Mouse (Mus musculus): ENCODE measurements around the gene Lrrc4c. TPM values are rescaled to one million over a fixed set of nuclear protein-coding genes. Genes with fewer than 3 reads are reported as not detected.

The Lrrc4c gene
- polyA plus RNA-seq, 1 experiment from 2014 or later: 0.19 TPM

GRCm38 (mm10) chr2:97151626-97152194 is 833.7 kb downstream of the Lrrc4c start:
- 89% methylated on average over 3 of the region's 3 CpGs for WGBS (ENCODE audit: insufficient replicate concordance)
- no peak for ATAC-seq (replicated peaks; ENCODE audit: insufficient number of reproducible peaks, low FRiP score, low TSS enrichment)
- Histone ChIP-seq H3K36me3 (ENCODE audit: control insufficient read depth, insufficient read depth, low read length) (no peaks in the 10 kb centered on the region), H3K27ac (ENCODE audit: low read depth, low read length) (no peak overlapping the region), H3K4me2 (no peak overlapping the region), H3K4me1 (ENCODE audit: control insufficient read depth, insufficient read depth, low read length) (no peaks in the 10 kb centered on the region), H3K9ac (ENCODE audit: low read depth, low read length) (no peak overlapping the region), H3K9me3 (replicated peaks; ENCODE audit: control insufficient read depth, low read length) (no peaks in the 10 kb centered on the region), H3K4me3 (ENCODE audit: low read depth, low read length) (no peak overlapping the region), H3K27me3 (ENCODE audit: control insufficient read depth, insufficient read depth, low read length) (no peaks in the 10 kb centered on the region)

GRCm38 (mm10) chr2:97165745-97166144 is 847.8 kb downstream of the Lrrc4c start:
- no peak overlapping the region for H3K4me3 ChIP-seq (ENCODE audit: low read depth, low read length)
- H3K36me3 ChIP-seq (ENCODE audit: control insufficient read depth, insufficient read depth, low read length): no peaks in the 10 kb centered on the region
- no peaks in the 10 kb centered on the region for H3K4me1 ChIP-seq (ENCODE audit: control insufficient read depth, insufficient read depth, low read length)
- H3K9ac ChIP-seq (ENCODE audit: low read depth, low read length): no peak overlapping the region
- H3K27ac ChIP-seq (ENCODE audit: low read depth, low read length): no peak overlapping the region
- ATAC-seq (replicated peaks; ENCODE audit: insufficient number of reproducible peaks, low FRiP score, low TSS enrichment): no peak
- no peak overlapping the region for H3K4me2 ChIP-seq
- 85% methylated on average over 2 of the region's 2 CpGs for WGBS (ENCODE audit: insufficient replicate concordance)
- no peaks in the 10 kb centered on the region for H3K27me3 ChIP-seq (ENCODE audit: control insufficient read depth, insufficient read depth, low read length)
- H3K9me3 ChIP-seq (replicated peaks; ENCODE audit: control insufficient read depth, low read length): no peaks in the 10 kb centered on the region

- H3K4me1 ChIP-seq (ENCODE audit: control insufficient read depth, insufficient read depth, low read length): no peaks in the 10 kb centered on the region
- H3K36me3 ChIP-seq (ENCODE audit: control insufficient read depth, insufficient read depth, low read length): no peaks in the 10 kb centered on the region
- no peaks in the 10 kb centered on the region for H3K27me3 ChIP-seq (ENCODE audit: control insufficient read depth, insufficient read depth, low read length)
- no peak overlapping the region for H3K4me2 ChIP-seq
- no peak overlapping the region for H3K9ac ChIP-seq (ENCODE audit: low read depth, low read length)
- no peak overlapping the region for H3K4me3 ChIP-seq (ENCODE audit: low read depth, low read length)
- H3K9me3 ChIP-seq (replicated peaks; ENCODE audit: control insufficient read depth, low read length): no peaks in the 10 kb centered on the region
- WGBS (ENCODE audit: insufficient replicate concordance): 82% methylated on average over 4 of the region's 4 CpGs
- H3K27ac ChIP-seq (ENCODE audit: low read depth, low read length): no peak overlapping the region
- ATAC-seq (replicated peaks; ENCODE audit: insufficient number of reproducible peaks, low FRiP score, low TSS enrichment): no peak
Measured at GRCm38 (mm10) chr2:97178399-97178798, 860.4 kb downstream of the Lrrc4c start.

- WGBS (ENCODE audit: insufficient replicate concordance): 75% methylated on average over 4 of the region's 4 CpGs
- Histone ChIP-seq H3K36me3 (ENCODE audit: control insufficient read depth, insufficient read depth, low read length) (no peaks in the 10 kb centered on the region), H3K4me2 (no peak overlapping the region), H3K9me3 (replicated peaks; ENCODE audit: control insufficient read depth, low read length) (no peaks in the 10 kb centered on the region), H3K4me3 (ENCODE audit: low read depth, low read length) (no peak overlapping the region), H3K27ac (ENCODE audit: low read depth, low read length) (no peak overlapping the region), H3K27me3 (ENCODE audit: control insufficient read depth, insufficient read depth, low read length) (no peaks in the 10 kb centered on the region), H3K9ac (ENCODE audit: low read depth, low read length) (no peak overlapping the region), H3K4me1 (ENCODE audit: control insufficient read depth, insufficient read depth, low read length) (no peaks in the 10 kb centered on the region)
- no peak for ATAC-seq (replicated peaks; ENCODE audit: insufficient number of reproducible peaks, low FRiP score, low TSS enrichment)
Measured at GRCm38 (mm10) chr2:97196968-97197606, 879.1 kb downstream of the Lrrc4c start.

- Histone ChIP-seq H3K27ac (ENCODE audit: low read depth, low read length) (no peak overlapping the region), H3K4me2 (no peak overlapping the region), H3K9ac (ENCODE audit: low read depth, low read length) (no peak overlapping the region), H3K4me3 (ENCODE audit: low read depth, low read length) (no peak overlapping the region), H3K9me3 (replicated peaks; ENCODE audit: control insufficient read depth, low read length) (no peaks in the 10 kb centered on the region), H3K36me3 (ENCODE audit: control insufficient read depth, insufficient read depth, low read length) (no peaks in the 10 kb centered on the region), H3K4me1 (ENCODE audit: control insufficient read depth, insufficient read depth, low read length) (no peaks in the 10 kb centered on the region), H3K27me3 (ENCODE audit: control insufficient read depth, insufficient read depth, low read length) (no peaks in the 10 kb centered on the region)
- ATAC-seq (replicated peaks; ENCODE audit: insufficient number of reproducible peaks, low FRiP score, low TSS enrichment): no peak
- 70% methylated on average over 3 of the region's 3 CpGs for WGBS (ENCODE audit: insufficient replicate concordance)
Measured at GRCm38 (mm10) chr2:97232966-97233365, 915.0 kb downstream of the Lrrc4c start.

- WGBS (ENCODE audit: insufficient replicate concordance): 67% methylated on average over 1 of the region's 1 CpGs
- H3K4me3 ChIP-seq (ENCODE audit: low read depth, low read length): no peak overlapping the region
- H3K9ac ChIP-seq (ENCODE audit: low read depth, low read length): no peak overlapping the region
- no peak for ATAC-seq (replicated peaks; ENCODE audit: insufficient number of reproducible peaks, low FRiP score, low TSS enrichment)
- no peaks in the 10 kb centered on the region for H3K4me1 ChIP-seq (ENCODE audit: control insufficient read depth, insufficient read depth, low read length)
- no peaks in the 10 kb centered on the region for H3K36me3 ChIP-seq (ENCODE audit: control insufficient read depth, insufficient read depth, low read length)
- no peak overlapping the region for H3K27ac ChIP-seq (ENCODE audit: low read depth, low read length)
- H3K9me3 ChIP-seq (replicated peaks; ENCODE audit: control insufficient read depth, low read length): no peaks in the 10 kb centered on the region
- H3K27me3 ChIP-seq (ENCODE audit: control insufficient read depth, insufficient read depth, low read length): no peaks in the 10 kb centered on the region
- no peak overlapping the region for H3K4me2 ChIP-seq
Measured at GRCm38 (mm10) chr2:97234074-97234473, 916.1 kb downstream of the Lrrc4c start.

- 43% methylated on average over 2 of the region's 2 CpGs for WGBS (ENCODE audit: insufficient replicate concordance)
- Histone ChIP-seq H3K36me3 (ENCODE audit: control insufficient read depth, insufficient read depth, low read length) (no peaks in the 10 kb centered on the region), H3K9ac (ENCODE audit: low read depth, low read length) (no peak overlapping the region), H3K27ac (ENCODE audit: low read depth, low read length) (no peak overlapping the region), H3K4me2 (no peak overlapping the region), H3K27me3 (ENCODE audit: control insufficient read depth, insufficient read depth, low read length) (no peaks in the 10 kb centered on the region), H3K4me1 (ENCODE audit: control insufficient read depth, insufficient read depth, low read length) (no peaks in the 10 kb centered on the region), H3K9me3 (replicated peaks; ENCODE audit: control insufficient read depth, low read length) (no peaks in the 10 kb centered on the region), H3K4me3 (ENCODE audit: low read depth, low read length) (no peak overlapping the region)
- ATAC-seq (replicated peaks; ENCODE audit: insufficient number of reproducible peaks, low FRiP score, low TSS enrichment): no peak
Measured at GRCm38 (mm10) chr2:97274651-97275050, 956.7 kb downstream of the Lrrc4c start.

- no peak for ATAC-seq (replicated peaks; ENCODE audit: insufficient number of reproducible peaks, low FRiP score, low TSS enrichment)
- Histone ChIP-seq H3K9me3 (replicated peaks; ENCODE audit: control insufficient read depth, low read length) (no peaks in the 10 kb centered on the region), H3K4me3 (ENCODE audit: low read depth, low read length) (no peak overlapping the region), H3K9ac (ENCODE audit: low read depth, low read length) (no peak overlapping the region), H3K27me3 (ENCODE audit: control insufficient read depth, insufficient read depth, low read length) (no peaks in the 10 kb centered on the region), H3K4me2 (no peak overlapping the region), H3K4me1 (ENCODE audit: control insufficient read depth, insufficient read depth, low read length) (no peaks in the 10 kb centered on the region), H3K36me3 (ENCODE audit: control insufficient read depth, insufficient read depth, low read length) (no peaks in the 10 kb centered on the region), H3K27ac (ENCODE audit: low read depth, low read length) (no peak overlapping the region)
Measured at GRCm38 (mm10) chr2:97284986-97285385, 967.0 kb downstream of the Lrrc4c start.

GRCm38 (mm10) chr2:97294216-97294615 is 976.2 kb downstream of the Lrrc4c start:
- WGBS (ENCODE audit: insufficient replicate concordance): 79% methylated on average over 3 of the region's 3 CpGs
- H3K4me1 ChIP-seq (ENCODE audit: control insufficient read depth, insufficient read depth, low read length): no peaks in the 10 kb centered on the region
- no peaks in the 10 kb centered on the region for H3K9me3 ChIP-seq (replicated peaks; ENCODE audit: control insufficient read depth, low read length)
- H3K4me2 ChIP-seq: no peak overlapping the region
- H3K27me3 ChIP-seq (ENCODE audit: control insufficient read depth, insufficient read depth, low read length): no peaks in the 10 kb centered on the region
- no peak overlapping the region for H3K4me3 ChIP-seq (ENCODE audit: low read depth, low read length)
- no peak for ATAC-seq (replicated peaks; ENCODE audit: insufficient number of reproducible peaks, low FRiP score, low TSS enrichment)
- H3K36me3 ChIP-seq (ENCODE audit: control insufficient read depth, insufficient read depth, low read length): no peaks in the 10 kb centered on the region
- H3K27ac ChIP-seq (ENCODE audit: low read depth, low read length): no peak overlapping the region
- no peak overlapping the region for H3K9ac ChIP-seq (ENCODE audit: low read depth, low read length)

Data from heart, embryonic 11.5 days (tissue).